Mouse (Mus musculus) brain, embryonic 14.5 days (tissue): ENCODE measurements around the gene F13a1.

Experiments used
- CTCF ChIP-seq: fragments of 200-500 bp; IDR thresholded peaks from 2 replicates; pipeline ENCODE4 v1.5.1; 2012; ENCODE audit warnings: inconsistent platforms, mild to moderate bottlenecking, moderate library complexity, borderline replicate concordance; ENCODE audit not compliant: insufficient read depth, insufficient read length; ENCODE audit errors: extremely low read depth
- POLR2A ChIP-seq: fragments of 200-500 bp; IDR thresholded peaks from 2 replicates; pipeline ENCODE4 v1.6.1; 2012; ENCODE audit warnings: mild to moderate bottlenecking, inconsistent platforms, borderline replicate concordance; ENCODE audit not compliant: poor library complexity, insufficient read depth, insufficient read length, severe bottlenecking; ENCODE audit errors: extremely low read depth

GRCm38 (mm10) chr13:37025996-37026579 is 24.0 kb downstream of the F13a1 start:
- no peak for TF ChIP-seq CTCF
- TF ChIP-seq POLR2A, result no peak
